8 mouse cellular contexts compared by ENCODE assay signal in the genomic region with DNA sequence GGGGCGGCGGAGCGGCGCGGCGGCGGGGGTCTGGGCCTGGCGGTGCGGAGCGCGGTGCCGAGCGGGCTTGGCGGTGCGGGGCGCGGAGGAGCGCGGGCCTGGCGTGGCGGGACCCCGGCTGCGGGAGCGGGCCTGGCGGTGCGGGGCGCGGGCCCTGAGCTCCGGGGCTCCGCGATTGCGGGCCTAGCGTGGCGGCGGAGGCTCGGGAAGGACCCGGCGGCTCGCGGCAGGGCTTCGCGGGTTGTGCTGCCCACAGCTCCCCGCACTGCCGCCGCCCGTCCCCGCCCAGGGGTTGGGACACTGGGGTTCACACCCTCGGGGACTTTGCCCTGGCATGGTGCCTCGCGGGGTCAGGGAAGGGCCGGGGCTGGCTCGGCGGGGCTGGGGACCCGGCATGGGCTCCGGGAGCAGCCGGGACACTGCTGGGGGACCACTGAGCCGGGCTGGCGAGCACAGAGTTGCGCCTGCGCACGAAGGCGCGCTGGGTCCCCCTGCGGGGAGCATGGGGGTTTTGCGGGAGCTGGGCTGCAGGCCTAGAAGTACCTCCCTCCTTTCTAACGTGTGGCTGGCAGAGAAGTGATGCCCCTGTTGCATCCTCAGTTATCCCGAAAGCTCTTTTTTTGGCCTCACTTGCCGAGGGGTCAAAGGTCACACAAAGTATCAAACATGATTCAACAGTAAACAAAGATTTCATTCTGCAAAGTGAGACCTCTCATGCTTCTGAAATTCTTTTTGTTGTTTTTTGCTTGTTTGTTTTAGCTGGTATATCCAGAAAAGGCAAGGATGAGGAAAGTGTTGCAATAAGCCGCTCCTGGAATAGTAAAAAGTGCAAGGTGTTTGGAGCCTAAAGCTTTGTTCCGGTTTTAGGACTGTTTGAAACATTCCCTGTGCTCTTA. TPM values are rescaled to one million over a fixed set of nuclear protein-coding genes. Genes with fewer than 3 reads are reported as not detected.
DNase-seq lines count a peak whose midpoint lies in the region; ATAC-seq and TF ChIP-seq lines count a peak whose summit lies in the region.

TSS of gene Slc35d1 (minus strand) at position 240 of the 896 bp plus-strand sequence.

- peak; percentile 40; the same call in 1 of the 2 replicates for TF ChIP-seq POLR2A in cortical plate, adult 2 months (IDR thresholded peaks at IDR 0.05; ENCODE audit: extremely low read depth, insufficient read depth, low read length)

- TF ChIP-seq CTCF in cortical plate, adult 2 months (IDR thresholded peaks at IDR 0.05; ENCODE audit: extremely low read depth, insufficient read depth, low read length) = no peak

- peak; percentile 46 for ATAC-seq in inflammation-experienced regulatory T-cells, adult 6 months
- peak; percentile 90 for ATAC-seq in megakaryocyte-erythroid progenitor cell, adult 5-6 weeks (replicated peaks; ENCODE audit: low FRiP score, low TSS enrichment, poor library complexity, severe bottlenecking)

- peak; percentile 84 to 95 for DNase-seq in adrenal gland, adult (ENCODE audit: inconsistent age in 2 of 2, low spot score in 1 of 2)
- peak; percentile 80 for DNase-seq in gastrocnemius, postnatal 10 days
- peak; percentile 83 to 85 for DNase-seq in left cerebral cortex, postnatal 14 days (ENCODE audit: low spot score in 2 of 2)
- peak; percentile 59 to 65 for DNase-seq in right cerebral cortex, postnatal 36 days (ENCODE audit: low spot score in 2 of 2)
- DNase-seq in urinary bladder, postnatal 4 days (ENCODE audit: low spot score in 2 of 2) = peak; percentile 80 to 81

- intact Hi-C loops in left cerebral cortex, postnatal 14 days (cut with DNase I) = loop anchor here (5.0 kb wide), 1 partner anchor 103 kb away; the partner anchor contains the start of genes Mier1 and Wdr78

- H3K27ac ChIP-seq in cortical plate, adult 2 months (ENCODE audit: insufficient read depth, low read length) = peak within 1 kb of the TSS; percentile 74

- peaks cover 1% of the 10 kb centered on the region; the same call in 1 of the 2 replicates for H3K4me1 ChIP-seq in cortical plate, adult 2 months (ENCODE audit: control insufficient read depth, insufficient read depth, low read length)

- peak within 1 kb of the TSS; percentile 91 for H3K4me3 ChIP-seq in cortical plate, adult 2 months (ENCODE audit: insufficient read depth, low read length)

RNA-seq across cellular contexts. Expression of gene Slc35d1, which starts in this region (rescaled TPM):
- 8.8 and 9.9 TPM in 2 replicates for polyA plus RNA-seq in cortical plate, adult 2 months (2012; rRNA removed)
- total RNA-seq in gastrocnemius, postnatal 10 days (2021) = 1 to 10 TPM; 4.8 to 5.5 TPM
- polyA plus RNA-seq in inflammation-experienced regulatory T-cells, adult 6 months (2017; shearing (Covaris generic)) = 10 to 100 TPM; 21.1 to 24.4 (median 24.2) TPM
- total RNA-seq in left cerebral cortex, postnatal 14 days (2021) = 10 to 100 TPM; 12.6 to 14.6 TPM
- total RNA-seq in megakaryocyte-erythroid progenitor cell, adult 5-6 weeks (2014; fragmentation: Nextera tagmentation) = 18.5 and 21.5 TPM in 2 replicates
- total RNA-seq in megakaryocyte-erythroid progenitor cell, adult 5-6 weeks (2017) = 6.6 and 10.6 TPM in 2 replicates

Comparison
In these comparisons a context has a peak if more than half of its experiments do, and no peak if none do; other contexts are left out.
1. Peak in every context shown above with its lines: DNase-seq, ATAC-seq, H3K4me3 ChIP-seq and H3K27ac ChIP-seq.